Mouse (Mus musculus) embryonic fibroblast, embryonic 13.5 days (primary cell): ENCODE measurements around the gene Znhit6.

Source experiments
- CTCF ChIP-seq: IDR thresholded peaks from 2 replicates; pipeline ENCODE4 v1.5.1; 2011; ENCODE audit warnings: mild to moderate bottlenecking, control low read depth, low read length, moderate library complexity, borderline replicate concordance; ENCODE audit not compliant: insufficient read depth
- POLR2A ChIP-seq: IDR thresholded peaks from 2 replicates; pipeline ENCODE4 v1.6.1; 2011; ENCODE audit warnings: low read depth, mild to moderate bottlenecking, control low read depth, low read length, moderate library complexity

GRCm38 (mm10) chr3:145632888-145633287 lies 56.9 kb downstream of the Znhit6 start:
- TF ChIP-seq CTCF (no peak), POLR2A (no peak)
